Mouse (Mus musculus): ENCODE measurements around the gene Tmem131. TPM values are rescaled to one million over a fixed set of nuclear protein-coding genes. Genes with fewer than 3 reads are reported as not detected.
"Not testable (repeated sequence)": the region's sequence is repeated elsewhere in the genome, so short reads cannot be mapped to it uniquely, and the experiment has no call there.

Gene Tmem131
- polyA plus RNA-seq, 1 experiment from 2014 or later: 13.7 TPM

GRCm38 (mm10) chr1:36893720-36894119 lies 49.7 kb downstream of the Tmem131 start:
- 90% methylated on average over 5 of the region's 5 CpGs for WGBS
- H3K4me1 ChIP-seq; H3K9me3 ChIP-seq; ATAC-seq (ENCODE audit: insufficient read depth, low FRiP score, low read depth); H3K9ac ChIP-seq; H3K27me3 ChIP-seq (replicated peaks); H3K36me3 ChIP-seq; H3K27ac ChIP-seq; H3K4me3 ChIP-seq (replicated peaks); H3K4me2 ChIP-seq: not testable (repeated sequence)

DNA sequence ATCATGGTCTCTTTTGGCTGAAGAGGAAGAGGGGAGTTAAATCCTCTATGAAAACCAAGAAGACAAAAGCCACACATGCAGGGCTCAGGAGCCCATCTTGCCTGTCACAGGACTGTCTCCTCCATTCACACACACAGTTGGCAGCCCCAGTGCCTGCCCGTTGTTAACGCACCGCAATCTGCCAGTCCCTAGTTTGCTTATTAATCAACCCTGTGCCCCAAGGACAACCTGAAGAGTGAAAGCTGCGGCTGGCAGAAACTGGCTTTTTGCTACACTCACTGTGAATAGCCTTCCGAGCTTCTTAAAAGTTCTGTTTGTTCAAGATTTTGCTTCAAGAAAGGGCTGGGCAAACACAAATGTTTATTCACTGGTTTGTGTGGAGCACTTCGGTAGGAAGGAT lies 50.3 kb downstream of the Tmem131 start:
- 62% methylated on average over 6 of the region's 6 CpGs for WGBS
- peak overlapping the region; percentile 49 for H3K27ac ChIP-seq
- no peak for ATAC-seq (ENCODE audit: insufficient read depth, low FRiP score, low read depth)

DNA sequence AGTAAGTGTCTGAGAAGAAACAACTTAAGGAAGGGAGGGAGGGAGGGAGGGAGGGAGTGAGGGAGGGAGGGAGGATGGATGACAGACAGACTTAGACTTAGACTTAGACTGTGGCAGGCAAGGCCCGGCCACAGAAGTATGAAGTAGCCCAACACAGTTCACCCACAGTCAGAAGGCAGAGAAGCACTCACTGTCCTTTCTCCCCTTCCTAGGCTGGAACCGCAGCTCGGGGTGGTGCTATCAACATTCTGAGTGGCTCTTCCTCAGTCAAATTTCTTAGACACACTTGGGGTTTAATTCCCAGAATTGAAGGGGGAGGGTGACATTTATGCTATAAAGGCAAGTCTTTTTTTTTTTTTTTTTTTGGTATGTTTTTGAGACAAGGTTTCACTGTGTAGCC lies 51.0 kb downstream of the Tmem131 start:
- WGBS: 57% methylated on average over 3 of the region's 3 CpGs
- Histone ChIP-seq H3K36me3 (no peaks in the 10 kb centered on the region), H3K4me1 (0 out of 2 replicates have a peak, but pooled peaks cover 3% of the 10 kb centered on the region), H3K4me2 (no peak overlapping the region), H3K9me3 (no peaks in the 10 kb centered on the region), H3K9ac (no peak overlapping the region), H3K27me3 (replicated peaks) (no peaks in the 10 kb centered on the region), H3K4me3 (replicated peaks) (no peak overlapping the region), H3K27ac (no peak overlapping the region; the same call in 1 of the 2 replicates)
- ATAC-seq (ENCODE audit: insufficient read depth, low FRiP score, low read depth): no peak

More for the DNA sequence above, 50.3 kb downstream of the Tmem131 start:
- Histone ChIP-seq H3K9ac (no peak overlapping the region), H3K4me2 (no peak overlapping the region), H3K4me3 (replicated peaks) (no peak overlapping the region), H3K27me3 (replicated peaks) (no peaks in the 10 kb centered on the region), H3K36me3 (no peaks in the 10 kb centered on the region), H3K9me3 (no peaks in the 10 kb centered on the region), H3K4me1 (0 out of 2 replicates have a peak, but pooled peaks cover 3% of the 10 kb centered on the region)

DNA sequence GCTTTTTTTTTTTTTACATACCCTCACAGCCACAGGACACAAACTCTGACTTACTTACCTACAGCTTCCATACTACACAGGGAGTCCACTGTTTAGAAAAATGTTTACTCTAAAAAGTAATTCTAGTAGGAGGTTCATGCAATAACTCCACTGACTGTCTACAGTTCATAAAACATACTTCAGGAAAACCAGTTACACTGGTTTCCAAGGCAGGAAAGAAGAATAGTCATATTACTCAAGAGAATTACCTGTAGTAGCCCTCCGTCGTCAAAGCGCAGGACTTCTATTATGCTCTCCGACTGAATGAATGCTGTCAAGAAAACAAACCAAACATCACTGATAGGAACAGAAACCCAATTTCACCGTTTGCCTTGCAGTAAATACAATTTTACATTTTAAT lies 54.5 kb downstream of the Tmem131 start:
- peak overlapping the region; percentile 54; the same call in 1 of the 2 replicates for H3K27ac ChIP-seq
- H3K4me1 ChIP-seq: peaks cover 4% of the 10 kb centered on the region
- no peak overlapping the region for H3K4me3 ChIP-seq (replicated peaks)
- peaks cover 8% of the 10 kb centered on the region; the same call in 1 of the 2 replicates for H3K36me3 ChIP-seq
- H3K4me2 ChIP-seq: no peak overlapping the region; the same call in 1 of the 2 replicates
- no peak for ATAC-seq (ENCODE audit: insufficient read depth, low FRiP score, low read depth)
- no peaks in the 10 kb centered on the region for H3K9me3 ChIP-seq
- WGBS: 55% methylated on average over 5 of the region's 5 CpGs
- no peaks in the 10 kb centered on the region for H3K27me3 ChIP-seq (replicated peaks)
- H3K9ac ChIP-seq: no peak overlapping the region

GRCm38 (mm10) chr1:36887172-36887571 lies 56.3 kb downstream of the Tmem131 start:
- no peak for ATAC-seq (ENCODE audit: insufficient read depth, low FRiP score, low read depth)
- H3K4me2 ChIP-seq: no peak overlapping the region
- 87% methylated on average over 3 of the region's 3 CpGs for WGBS
- H3K36me3 ChIP-seq: peaks cover 8% of the 10 kb centered on the region; the same call in 1 of the 2 replicates
- H3K4me3 ChIP-seq (replicated peaks): no peak overlapping the region
- no peaks in the 10 kb centered on the region for H3K9me3 ChIP-seq
- no peak overlapping the region for H3K9ac ChIP-seq
- H3K27me3 ChIP-seq (replicated peaks): no peaks in the 10 kb centered on the region
- H3K4me1 ChIP-seq: peaks cover 8% of the 10 kb centered on the region
- no peak overlapping the region for H3K27ac ChIP-seq

GRCm38 (mm10) chr1:36886489-36886888 lies 57.0 kb downstream of the Tmem131 start:
- no peak overlapping the region for H3K27ac ChIP-seq
- H3K9ac ChIP-seq: no peak overlapping the region
- H3K36me3 ChIP-seq: peaks cover 8% of the 10 kb centered on the region; the same call in 1 of the 2 replicates
- H3K27me3 ChIP-seq (replicated peaks): no peaks in the 10 kb centered on the region
- H3K4me2 ChIP-seq: no peak overlapping the region
- WGBS: 84% methylated on average over 4 of the region's 4 CpGs
- H3K9me3 ChIP-seq: no peaks in the 10 kb centered on the region
- ATAC-seq (ENCODE audit: insufficient read depth, low FRiP score, low read depth): no peak
- peaks cover 7% of the 10 kb centered on the region for H3K4me1 ChIP-seq
- no peak overlapping the region for H3K4me3 ChIP-seq (replicated peaks)

DNA sequence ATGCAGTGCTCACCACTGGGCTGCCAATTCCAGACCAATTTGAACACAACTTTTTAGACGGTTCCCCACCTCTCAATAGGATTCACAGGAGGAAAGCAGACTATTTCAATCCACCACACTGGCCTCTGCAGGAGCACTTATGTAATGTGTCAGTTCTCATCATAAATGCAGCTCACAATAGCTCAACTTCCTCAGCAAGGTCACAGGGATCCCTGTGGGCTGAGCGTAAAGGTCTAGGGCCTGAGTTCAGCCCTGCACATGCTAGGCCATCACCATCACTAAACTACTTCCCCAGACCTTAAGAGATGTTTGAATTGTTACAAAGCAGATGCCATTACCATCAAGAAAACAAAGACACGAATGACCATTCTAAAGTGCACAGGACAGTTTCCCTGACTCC lies 58.9 kb downstream of the Tmem131 start:
- peaks cover 6% of the 10 kb centered on the region for H3K4me1 ChIP-seq
- H3K27me3 ChIP-seq (replicated peaks): no peaks in the 10 kb centered on the region
- no peaks in the 10 kb centered on the region for H3K9me3 ChIP-seq
- no peak overlapping the region for H3K9ac ChIP-seq
- ATAC-seq (ENCODE audit: insufficient read depth, low FRiP score, low read depth): no peak
- H3K27ac ChIP-seq: 0 out of 2 replicates have a peak overlapping the region, but pooled peaks have one; percentile 45
- WGBS: 60% methylated on average over 3 of the region's 3 CpGs
- no peak overlapping the region for H3K4me2 ChIP-seq
- peaks cover 12% of the 10 kb centered on the region; the same call in 1 of the 2 replicates for H3K36me3 ChIP-seq
- no peak overlapping the region for H3K4me3 ChIP-seq (replicated peaks)

DNA sequence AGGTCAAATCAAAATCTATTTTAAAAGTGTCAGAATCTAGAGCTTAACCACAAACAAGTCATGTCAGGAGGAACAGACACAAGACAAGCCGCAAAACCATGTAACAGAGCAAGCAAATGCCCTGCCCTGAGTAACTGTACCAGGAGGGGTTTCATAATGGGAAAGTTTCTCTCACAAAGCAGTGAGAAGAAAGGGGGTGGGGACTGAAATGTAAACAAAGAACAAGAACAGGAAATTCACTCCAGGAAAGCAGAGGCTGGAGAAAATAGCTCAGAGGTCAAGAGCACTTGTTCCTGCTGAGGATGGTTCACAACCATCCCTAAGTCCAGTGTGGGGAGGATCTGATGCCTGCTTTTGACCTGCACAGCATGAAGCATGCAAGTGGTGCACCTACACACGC lies 59.7 kb downstream of the Tmem131 start:
- H3K27me3 ChIP-seq (replicated peaks): no peaks in the 10 kb centered on the region
- no peak overlapping the region for H3K9ac ChIP-seq
- H3K9me3 ChIP-seq: no peaks in the 10 kb centered on the region
- ATAC-seq (ENCODE audit: insufficient read depth, low FRiP score, low read depth): no peak
- no peak overlapping the region for H3K4me3 ChIP-seq (replicated peaks)
- H3K36me3 ChIP-seq: peaks cover 12% of the 10 kb centered on the region; the same call in 1 of the 2 replicates
- H3K4me2 ChIP-seq: no peak overlapping the region
- H3K27ac ChIP-seq: peak overlapping the region; percentile 45; the same call in 1 of the 2 replicates
- peaks cover 6% of the 10 kb centered on the region for H3K4me1 ChIP-seq
- WGBS: 56% methylated on average over 2 of the region's 2 CpGs

DNA sequence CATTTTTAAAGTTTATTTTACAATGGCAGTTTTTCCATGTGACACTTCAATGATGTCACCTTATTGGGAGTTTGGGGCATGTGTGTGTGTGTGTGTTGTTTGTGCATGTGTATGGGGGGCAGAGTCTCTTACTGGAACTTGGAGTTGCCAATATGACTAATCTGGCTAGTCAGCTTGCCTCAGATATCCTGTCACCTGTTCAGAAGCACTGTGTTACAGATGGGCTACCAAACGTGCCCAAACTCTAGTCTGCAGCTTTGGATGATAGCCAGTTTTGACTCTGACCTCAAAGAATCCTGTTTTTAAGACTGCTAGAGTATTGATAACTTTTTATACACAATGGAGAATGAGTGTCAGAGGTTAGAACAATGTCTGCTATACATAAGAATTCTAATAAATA lies 64.3 kb downstream of the Tmem131 start:
- WGBS: 32% methylated on average over 1 of the region's 1 CpGs
- H3K9me3 ChIP-seq: no peaks in the 10 kb centered on the region
- peaks cover 4% of the 10 kb centered on the region; the same call in 1 of the 2 replicates for H3K36me3 ChIP-seq
- no peak overlapping the region for H3K27ac ChIP-seq
- H3K4me2 ChIP-seq: no peak overlapping the region
- ATAC-seq (ENCODE audit: insufficient read depth, low FRiP score, low read depth): no peak
- no peaks in the 10 kb centered on the region for H3K27me3 ChIP-seq (replicated peaks)
- H3K4me3 ChIP-seq (replicated peaks): no peak overlapping the region
- H3K9ac ChIP-seq: no peak overlapping the region
- H3K4me1 ChIP-seq: peaks cover 6% of the 10 kb centered on the region

GRCm38 (mm10) chr1:36877126-36877525 lies 66.3 kb downstream of the Tmem131 start:
- ATAC-seq (ENCODE audit: insufficient read depth, low FRiP score, low read depth): no peak
- WGBS: 83% methylated on average over 1 of the region's 1 CpGs

GRCm38 (mm10) chr1:36874874-36875561 lies 68.4 kb downstream of the Tmem131 start:
- H3K9me3 ChIP-seq: no peaks in the 10 kb centered on the region
- no peaks in the 10 kb centered on the region; the same call in 1 of the 2 replicates for H3K4me1 ChIP-seq
- no peak overlapping the region for H3K27ac ChIP-seq
- H3K36me3 ChIP-seq: no peaks in the 10 kb centered on the region
- ATAC-seq (ENCODE audit: insufficient read depth, low FRiP score, low read depth): no peak
- no peak overlapping the region for H3K4me3 ChIP-seq (replicated peaks)
- H3K27me3 ChIP-seq (replicated peaks): no peaks in the 10 kb centered on the region
- no peak overlapping the region for H3K4me2 ChIP-seq
- H3K9ac ChIP-seq: no peak overlapping the region
- 78% methylated on average over 8 of the region's 8 CpGs for WGBS

More at GRCm38 (mm10) chr1:36877126-36877525, 66.3 kb downstream of the Tmem131 start:
- Histone ChIP-seq H3K27ac (no peak overlapping the region), H3K9ac (no peak overlapping the region), H3K27me3 (replicated peaks) (no peaks in the 10 kb centered on the region), H3K36me3 (peaks cover 4% of the 10 kb centered on the region; the same call in 1 of the 2 replicates), H3K9me3 (no peaks in the 10 kb centered on the region), H3K4me2 (no peak overlapping the region), H3K4me1 (no peaks in the 10 kb centered on the region; the same call in 1 of the 2 replicates), H3K4me3 (replicated peaks) (no peak overlapping the region)

DNA sequence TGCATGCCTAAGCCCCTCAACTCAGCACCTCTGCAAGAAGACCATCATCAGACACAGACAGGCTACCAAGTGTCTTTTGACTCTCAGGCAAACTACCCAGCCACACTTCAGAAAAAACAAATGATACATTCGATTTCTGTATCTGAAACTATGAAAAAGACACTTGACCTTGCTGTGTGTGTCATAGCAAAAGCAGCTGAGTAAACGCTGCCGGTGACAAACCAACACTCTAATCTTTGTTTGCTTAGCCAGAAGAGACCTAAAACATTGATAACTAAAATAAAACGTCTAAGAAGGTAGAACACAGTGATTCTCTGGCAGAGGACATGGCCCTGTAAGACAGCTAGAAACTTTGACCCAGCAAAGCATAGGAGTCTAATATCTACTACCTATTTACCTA lies 72.2 kb downstream of the Tmem131 start:
- Histone ChIP-seq H3K4me1 (no peaks in the 10 kb centered on the region; the same call in 1 of the 2 replicates), H3K36me3 (no peaks in the 10 kb centered on the region), H3K9me3 (no peaks in the 10 kb centered on the region), H3K27me3 (replicated peaks) (no peaks in the 10 kb centered on the region), H3K4me2 (no peak overlapping the region), H3K9ac (no peak overlapping the region), H3K4me3 (replicated peaks) (no peak overlapping the region), H3K27ac (peak overlapping the region; percentile 23; the same call in 1 of the 2 replicates)
- no peak for ATAC-seq (ENCODE audit: insufficient read depth, low FRiP score, low read depth)
- WGBS: 44% methylated on average over 4 of the region's 4 CpGs

Data from stomach, embryonic 15.5 days (tissue).